In the genomic region with DNA sequence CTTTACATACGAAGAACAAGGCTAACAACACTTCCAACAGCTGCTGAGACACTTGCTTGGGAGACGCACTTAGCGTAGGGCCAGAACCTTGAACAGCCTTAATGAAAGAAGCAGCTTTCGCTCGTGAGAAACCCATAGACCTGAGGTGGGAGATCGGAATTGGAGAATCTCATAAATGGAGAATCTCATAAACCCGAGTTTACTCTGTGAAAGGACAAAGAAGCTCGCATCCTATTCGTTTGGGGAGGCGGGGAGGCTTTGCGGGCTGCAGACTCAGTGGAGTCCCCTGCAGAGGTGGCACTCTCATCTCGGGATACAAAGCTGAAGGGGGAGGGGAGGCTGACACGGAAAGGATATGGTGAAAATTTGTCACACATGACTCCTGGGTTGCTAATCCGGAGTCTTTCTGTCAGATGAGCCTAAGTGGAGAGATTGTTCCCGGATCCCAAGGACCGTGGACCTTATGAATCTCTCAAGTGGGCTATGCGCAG, we compare ENCODE assay signal across 7 mouse cellular contexts. TPM values are rescaled to one million over a fixed set of nuclear protein-coding genes. Genes with fewer than 3 reads are reported as not detected.
DNase-seq lines count a peak whose midpoint lies in the region; ATAC-seq lines count a peak whose summit lies in the region.

No protein-coding gene starts in this region.

- H3K4me3 ChIP-seq in heart, embryonic 15.5 days = peak overlapping the region; percentile 61
- peak overlapping the region; percentile 89 for H3K4me3 ChIP-seq in liver, embryonic 11.5 days (ENCODE audit: low read depth, low read length)
- H3K4me3 ChIP-seq in stomach, embryonic 16.5 days (replicated peaks; ENCODE audit: low read length) = peak overlapping the region; percentile 16; the same call in 1 of the 2 replicates

- H3K9ac ChIP-seq in heart, embryonic 15.5 days = no peak overlapping the region
- peak overlapping the region; percentile 1; the same call in 1 of the 2 replicates for H3K9ac ChIP-seq in liver, embryonic 11.5 days (ENCODE audit: low read depth, low read length)
- no peak overlapping the region for H3K9ac ChIP-seq in stomach, embryonic 16.5 days (ENCODE audit: low read length)

- H3K9me3 ChIP-seq in heart, embryonic 15.5 days (replicated peaks) = no peaks in the 10 kb centered on the region
- no peaks in the 10 kb centered on the region for H3K9me3 ChIP-seq in liver, embryonic 11.5 days (ENCODE audit: control insufficient read depth, low read length)
- no peaks in the 10 kb centered on the region for H3K9me3 ChIP-seq in stomach, embryonic 16.5 days (replicated peaks; ENCODE audit: control insufficient read depth, low read length)

- H3K4me2 ChIP-seq in heart, embryonic 15.5 days = peak overlapping the region; percentile 87
- H3K4me2 ChIP-seq in liver, embryonic 11.5 days = peak overlapping the region; percentile 98
- peak overlapping the region; percentile 91 for H3K4me2 ChIP-seq in stomach, embryonic 16.5 days (ENCODE audit: low read depth, low read length)

- no peak overlapping the region for H3K27ac ChIP-seq in heart, embryonic 15.5 days
- no peak overlapping the region for H3K27ac ChIP-seq in liver, embryonic 11.5 days (ENCODE audit: low read depth, low read length)
- H3K27ac ChIP-seq in stomach, embryonic 16.5 days (ENCODE audit: low read length) = no peak overlapping the region

- 8% methylated on average over 17 of the region's 17 CpGs for WGBS in heart, embryonic 15.5 days
- 6% methylated on average over 17 of the region's 17 CpGs for WGBS in liver, embryonic 11.5 days
- 9% methylated on average over 17 of the region's 17 CpGs for WGBS in stomach, embryonic 16.5 days

- DNase-seq in thymus, postnatal 4 days = peak; percentile 10
- DNase-seq in thymus, postnatal 25 days = no peak
- peak; percentile 59 for DNase-seq in liver, embryonic 11.5 days (ENCODE audit: low spot score)
- DNase-seq in spleen, postnatal 10 days (ENCODE audit: low spot score in 2 of 2) = no peak

- peaks cover 28% of the 10 kb centered on the region for H3K4me1 ChIP-seq in heart, embryonic 15.5 days (replicated peaks)
- peaks cover 31% of the 10 kb centered on the region for H3K4me1 ChIP-seq in liver, embryonic 11.5 days (replicated peaks; ENCODE audit: control insufficient read depth, insufficient read depth, low read length)
- H3K4me1 ChIP-seq in stomach, embryonic 16.5 days (ENCODE audit: control insufficient read depth, insufficient read depth, low read length) = peaks cover 11% of the 10 kb centered on the region; the same call in 1 of the 2 replicates

- peaks cover 18% of the 10 kb centered on the region for H3K27me3 ChIP-seq in heart, embryonic 15.5 days
- 0 out of 2 replicates have a peak, but pooled peaks cover 3% of the 10 kb centered on the region for H3K27me3 ChIP-seq in liver, embryonic 11.5 days (replicated peaks; ENCODE audit: control insufficient read depth, insufficient read depth, low read length)
- peaks cover 35% of the 10 kb centered on the region for H3K27me3 ChIP-seq in stomach, embryonic 16.5 days (ENCODE audit: control insufficient read depth, insufficient read depth, low read length)

- no peaks in the 10 kb centered on the region for H3K36me3 ChIP-seq in heart, embryonic 15.5 days
- no peaks in the 10 kb centered on the region for H3K36me3 ChIP-seq in liver, embryonic 11.5 days (ENCODE audit: control insufficient read depth, insufficient read depth, low read length)
- no peaks in the 10 kb centered on the region for H3K36me3 ChIP-seq in stomach, embryonic 16.5 days (ENCODE audit: control insufficient read depth, insufficient read depth, low read length)

- no peak for ATAC-seq in heart, embryonic 15.5 days (replicated peaks; ENCODE audit: insufficient number of reproducible peaks, insufficient read depth, low FRiP score, low read depth)
- ATAC-seq in liver, embryonic 11.5 days (replicated peaks; ENCODE audit: low FRiP score) = no peak
- no peak for ATAC-seq in stomach, embryonic 16.5 days (ENCODE audit: insufficient read depth, low FRiP score)
- no peak for ATAC-seq in monocyte, adult 5-6 weeks (replicated peaks; ENCODE audit: insufficient number of reproducible peaks, low FRiP score, low TSS enrichment, poor library complexity, severe bottlenecking)

RNA-seq across cellular contexts. Expression of a gene that starts 1.2 kb away (rescaled TPM):
- polyA plus RNA-seq in heart, embryonic 15.5 days (2015; fragmentation: Nextera tagmentation; extraction: Ambion mirVana) = 17.5 and 20.7 TPM in 2 replicates
- 27.8 and 29.1 TPM in 2 replicates for polyA plus RNA-seq in liver, embryonic 11.5 days (2014; fragmentation: Nextera tagmentation; extraction: Ambion mirVana)
- polyA plus RNA-seq in stomach, embryonic 16.5 days (2015; fragmentation: Nextera tagmentation; extraction: Ambion mirVana) = 17.0 and 18.5 TPM in 2 replicates
- total RNA-seq in monocyte, adult 5-6 weeks (2017) = 0.10 to 2.1 TPM (median 0.11 TPM) in 3 replicates

Comparison
In these comparisons a context has a peak if more than half of its experiments do, and no peak if none do; other contexts are left out.
1. DNase-seq: peak in thymus, postnatal 4 days (single experiment) and liver, embryonic 11.5 days (single experiment); none in thymus, postnatal 25 days (single experiment) and spleen, postnatal 10 days (0 of 2).
2. H3K4me3 ChIP-seq: peak in every context shown above with its lines; median percentile 89 in liver, embryonic 11.5 days; 61 in heart, embryonic 15.5 days; 16 in stomach, embryonic 16.5 days.
3. Peak in every context shown above with its lines, with median percentiles within 50 percentile points of each other: H3K4me2 ChIP-seq.